Mouse (Mus musculus) megakaryocyte-erythroid progenitor cell, adult 5-6 weeks (primary cell): ENCODE results near the gene Astn1. TPM values are rescaled to one million over a fixed set of nuclear protein-coding genes. Genes with fewer than 3 reads are reported as not detected.

Experiments
- ATAC-seq: replicated peaks from 2 replicates; pipeline ENCODE4 v1.8.0; 2016; ENCODE audit warnings: mild to moderate bottlenecking, inconsistent platforms; ENCODE audit not compliant: severe bottlenecking, poor library complexity, low FRiP score, low TSS enrichment
- total RNA-seq, 2 experiments: library from RNA; stranded (forward) in 1 of 2; stranded (reverse) in 1 of 2; fragments of 200-1000, 215-1000 nt in 1 of 2; fragments of >200 nt in 1 of 2; fragmentation: Nextera tagmentation in 1 of 2; gene quantifications; 2 replicates each; pipeline ENCODE4 v1.2.3; 2014 to 2017

Gene Astn1
- total RNA-seq, 2 experiments from 2014 or later = not detected

- ATAC-seq = no peak
These were observed 335.9 kb downstream of the Astn1 start for GRCm38 (mm10) chr1:158697859-158698569.

DNA sequence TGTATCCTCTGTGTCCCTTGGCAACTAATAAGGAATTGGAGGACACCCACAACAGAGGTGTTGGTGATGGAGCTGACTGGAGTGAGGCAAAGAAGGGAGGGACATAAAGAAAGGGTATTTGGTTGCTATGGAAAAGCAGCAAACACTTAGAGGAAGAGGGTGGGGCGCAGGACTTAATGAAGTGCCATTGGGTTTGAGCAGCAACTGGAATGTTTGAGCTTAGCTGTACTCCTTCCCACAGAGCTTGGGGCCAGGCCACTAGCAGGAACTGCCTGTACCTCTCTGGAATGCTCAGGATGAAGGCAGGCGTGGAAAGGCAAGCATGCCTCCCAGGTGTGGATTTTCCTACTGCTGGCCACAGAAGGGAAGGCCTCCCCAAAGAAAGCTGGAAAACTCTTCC lies 337.2 kb downstream of the Astn1 start:
- no peak for ATAC-seq

GRCm38 (mm10) chr1:158700147-158700546 lies 338.1 kb downstream of the Astn1 start:
- ATAC-seq = no peak

GRCm38 (mm10) chr1:158701336-158701735 lies 339.3 kb downstream of the Astn1 start:
- no peak for ATAC-seq

DNA sequence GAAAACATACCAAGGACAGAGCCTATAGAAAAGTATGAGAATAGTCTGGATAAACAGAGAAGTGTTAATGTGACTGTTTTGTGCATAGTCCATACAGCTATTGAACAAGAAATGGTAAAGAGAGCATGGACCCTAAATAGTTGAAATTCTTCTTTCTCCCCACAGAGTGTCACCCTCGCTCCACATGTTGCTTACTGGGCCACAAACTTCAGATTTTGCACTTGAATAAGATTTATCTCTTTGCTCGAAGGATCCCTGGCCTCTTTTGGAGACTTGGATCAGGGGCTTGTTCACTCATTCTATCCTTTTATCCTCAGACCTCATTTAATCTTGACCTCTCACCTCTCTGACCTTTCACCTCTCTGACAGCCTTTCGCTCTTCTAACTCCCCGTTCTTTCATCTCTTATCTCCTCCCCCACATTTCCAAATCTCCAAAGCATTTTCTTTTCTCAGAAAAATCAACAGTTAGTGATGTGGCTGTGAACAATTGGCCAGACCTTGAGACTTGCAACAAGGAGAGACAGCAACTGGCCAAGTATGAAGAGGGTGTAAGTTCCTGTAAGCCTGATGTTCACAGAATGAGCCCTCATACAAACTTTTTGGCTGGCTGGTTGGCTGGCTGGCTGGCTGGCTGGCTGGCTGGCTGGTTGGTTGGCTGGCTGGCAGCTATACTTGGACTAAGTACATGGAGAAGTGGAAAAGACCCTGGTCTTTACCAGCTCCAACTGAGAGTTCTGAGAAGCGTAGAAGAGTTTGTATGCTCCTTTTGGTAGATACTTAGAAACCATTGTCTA lies 351.4 kb downstream of the Astn1 start:
- ATAC-seq = no peak

- ATAC-seq = no peak
These were observed 370.9 kb downstream of the Astn1 start for GRCm38 (mm10) chr1:158732868-158733496.

DNA sequence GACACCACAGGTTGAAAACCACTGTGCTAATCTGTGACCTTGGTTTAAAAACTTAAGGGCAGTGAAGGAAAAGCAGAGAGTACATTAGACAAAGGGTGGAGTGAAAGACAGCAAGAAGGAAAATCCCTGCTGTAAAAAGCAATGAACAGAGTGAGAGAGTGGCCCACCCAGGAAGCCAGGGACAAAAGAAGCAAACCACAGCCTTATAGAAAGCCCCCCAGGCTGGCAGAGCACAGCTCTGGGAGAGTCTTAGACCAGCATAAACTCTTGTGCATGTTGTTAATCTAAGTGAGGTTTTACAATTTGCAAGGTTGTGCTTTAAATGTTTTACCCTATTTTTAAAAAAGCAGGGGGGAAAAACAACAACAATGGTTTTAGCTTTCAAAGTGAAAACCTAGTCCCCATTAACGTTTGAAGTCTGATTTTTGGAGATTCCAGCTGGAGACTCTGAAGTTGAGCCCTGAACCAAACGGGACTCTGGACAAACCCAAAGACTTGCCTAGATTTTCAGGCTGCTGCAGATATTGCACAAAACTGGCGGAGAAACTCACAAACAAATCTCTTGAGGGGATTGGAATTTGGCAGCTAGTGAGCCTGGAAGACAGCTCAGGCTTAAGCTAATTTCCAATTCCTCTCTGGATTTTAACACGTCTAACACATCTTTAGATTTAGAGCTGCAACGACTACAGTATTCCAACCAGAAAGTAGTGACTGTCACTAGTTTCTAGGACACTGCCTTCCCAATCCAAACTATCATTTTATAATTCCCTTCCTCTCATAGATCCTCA lies 377.3 kb downstream of the Astn1 start:
- no peak for ATAC-seq

- ATAC-seq = no peak
These were observed 378.2 kb downstream of the Astn1 start for GRCm38 (mm10) chr1:158740161-158740766.

DNA sequence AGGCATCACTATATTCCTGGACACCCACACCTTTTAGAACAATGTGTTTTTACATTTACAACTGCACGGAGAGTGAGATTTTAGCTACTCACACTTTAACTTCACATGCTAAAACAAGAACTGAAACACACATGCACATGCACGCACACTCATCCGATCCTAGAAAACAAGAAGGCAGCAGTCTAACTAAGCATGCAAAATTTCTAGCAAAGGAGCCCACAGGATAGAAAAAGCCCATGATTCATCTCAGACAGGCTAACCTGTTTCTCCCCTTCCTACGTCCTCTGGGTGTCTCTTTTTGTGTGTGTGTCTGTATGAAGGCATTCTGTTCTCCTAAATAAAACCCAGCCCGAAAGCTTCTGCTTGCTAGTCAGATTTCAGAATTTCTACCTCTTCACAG lies 378.9 kb downstream of the Astn1 start:
- ATAC-seq = no peak

Other genes with a start within 250 kb of the Astn1 start
- gene Brinp2, start 5.9 kb upstream of the Astn1 start, total RNA-seq (2014; fragmentation: Nextera tagmentation) = not detected in 2 replicates
- gene Brinp2, start 5.9 kb upstream of the Astn1 start, total RNA-seq (2017) = not detected in 2 replicates